Mouse (Mus musculus) MEL (cell line): ENCODE measurements around the gene Tmc6. TPM values are rescaled to one million over a fixed set of nuclear protein-coding genes. Genes with fewer than 3 reads are reported as not detected.

Source experiments
- DNase-seq: peaks from one replicate; pipeline ENCODE4 v3.0.0; 2011; ENCODE audit warnings: low read depth, low spot score
- H3K27ac ChIP-seq: 2 replicates; pipeline ENCODE4 v1.5.1; 2012; ENCODE audit warnings: low read depth, mild to moderate bottlenecking, control low read depth, low read length, moderate library complexity; ENCODE audit not compliant: control insufficient read depth
- H3K27me3 ChIP-seq, 2 experiments: fragments of 150-350 bp in 1 of 2; sonication (generic) in 1 of 2; 2 replicates each; pipeline ENCODE4 v1.6.1; 2012; ENCODE audit warnings: low read length in 2 of 2, mild to moderate bottlenecking in 2 of 2, improper control_type of control experiment in 1 of 2, moderate library complexity in 1 of 2; ENCODE audit not compliant: insufficient read depth in 2 of 2, control insufficient read depth in 1 of 2
- H3K36me3 ChIP-seq, 2 experiments: 2 replicates each; pipeline ENCODE4 v1.6.1; 2012 to 2014; ENCODE audit warnings: low read length in 2 of 2, improper control_type of control experiment in 1 of 2, inconsistent platforms in 1 of 2, mild to moderate bottlenecking in 1 of 2; ENCODE audit not compliant: insufficient read depth in 2 of 2, control insufficient read depth in 1 of 2
- H3K4me1 ChIP-seq, 2 experiments: fragments of 150-350 bp in 1 of 2; sonication (generic) in 1 of 2; 2 replicates each; pipeline ENCODE4 v1.6.1; 2012; ENCODE audit warnings: low read length in 2 of 2, improper control_type of control experiment in 1 of 2, mild to moderate bottlenecking in 1 of 2; ENCODE audit not compliant: insufficient read depth in 2 of 2, control insufficient read depth in 1 of 2
- H3K4me3 ChIP-seq, 2 experiments: fragments of 150-350 bp in 1 of 2; sonication (generic) in 1 of 2; 2 replicates each; pipeline ENCODE4 v1.5.1; 2012; ENCODE audit warnings: low read depth in 2 of 2, low read length in 2 of 2, mild to moderate bottlenecking in 2 of 2, moderate library complexity in 2 of 2, control low read depth in 1 of 2, improper control_type of control experiment in 1 of 2; ENCODE audit not compliant: control insufficient read depth in 1 of 2, insufficient read depth in 1 of 2
- H3K79me2 ChIP-seq: 2 replicates; pipeline ENCODE4 v1.6.1; 2012; ENCODE audit warnings: mild to moderate bottlenecking, low read length, moderate library complexity; ENCODE audit not compliant: control insufficient read depth, poor library complexity, insufficient read depth
- H3K9ac ChIP-seq: 2 replicates; pipeline ENCODE4 v1.6.1; 2012; ENCODE audit warnings: low read depth, mild to moderate bottlenecking, control low read depth, low read length, moderate library complexity; ENCODE audit not compliant: control insufficient read depth, poor library complexity, severe bottlenecking
- H3K9me3 ChIP-seq: fragments of 150-350 bp; sonication (generic); replicated peaks from 2 replicates; pipeline ENCODE4 v1.6.1; 2012; ENCODE audit warnings: mild to moderate bottlenecking, low read length, improper control_type of control experiment, moderate library complexity; ENCODE audit not compliant: insufficient read depth
- BHLHE40 ChIP-seq: IDR thresholded peaks from 2 replicates; pipeline ENCODE4 v1.6.1; 2012; ENCODE audit warnings: low read depth, mild to moderate bottlenecking, inconsistent platforms, low read length, improper control_type of control experiment, borderline replicate concordance
- CHD1 ChIP-seq: IDR thresholded peaks from 2 replicates; pipeline ENCODE4 v1.6.1; 2012; ENCODE audit warnings: low read depth, mild to moderate bottlenecking, inconsistent platforms, low read length, improper control_type of control experiment
- CTCF ChIP-seq, 3 experiments: IDR thresholded peaks in 2 of 3; conservative IDR thresholded peaks in 1 of 3; 2 replicates each; pipeline ENCODE4 v1.5.1; 2011 to 2012; ENCODE audit warnings: low read length in 3 of 3, low read depth in 2 of 3, mild to moderate bottlenecking in 2 of 3, improper control_type of control experiment in 1 of 3, inconsistent platforms in 1 of 3, mixed read lengths in 1 of 3, moderate library complexity in 1 of 3; ENCODE audit not compliant: control insufficient read depth in 1 of 3, insufficient read depth in 1 of 3, poor library complexity in 1 of 3, severe bottlenecking in 1 of 3
- E2F4 ChIP-seq: IDR thresholded peaks from 2 replicates; pipeline ENCODE4 v1.6.1; 2011; ENCODE audit warnings: low read depth, low read length, improper control_type of control experiment, borderline replicate concordance
- ETS1 ChIP-seq: IDR thresholded peaks from 2 replicates; pipeline ENCODE4 v1.6.1; 2012; ENCODE audit warnings: low read depth, mild to moderate bottlenecking, inconsistent platforms, low read length, improper control_type of control experiment, moderate library complexity
- GABPA ChIP-seq: IDR thresholded peaks from 2 replicates; pipeline ENCODE4 v1.6.1; 2012; ENCODE audit warnings: low read depth, mild to moderate bottlenecking, inconsistent platforms, low read length, improper control_type of control experiment, moderate library complexity
- JUND ChIP-seq: IDR thresholded peaks from 2 replicates; pipeline ENCODE4 v1.6.1; 2011; ENCODE audit warnings: low read depth, mild to moderate bottlenecking, improper control_type of control experiment, low read length
- MAFK ChIP-seq: IDR thresholded peaks from 2 replicates; pipeline ENCODE4 v1.6.1; 2011; ENCODE audit warnings: low read depth, mild to moderate bottlenecking, low read length, improper control_type of control experiment, borderline replicate concordance
- MEF2A ChIP-seq: IDR thresholded peaks from 2 replicates; pipeline ENCODE4 v1.6.1; 2014; ENCODE audit warnings: low read depth, mild to moderate bottlenecking, inconsistent platforms, low read length, improper control_type of control experiment; ENCODE audit not compliant: poor library complexity, insufficient replicate concordance, severe bottlenecking; ENCODE audit errors: extremely low read depth
- MYB ChIP-seq: IDR thresholded peaks from 2 replicates; pipeline ENCODE4 v1.6.1; 2011; ENCODE audit warnings: mild to moderate bottlenecking, low read depth, low read length, improper control_type of control experiment
- MYC ChIP-seq: IDR thresholded peaks from 2 replicates; pipeline ENCODE4 v1.6.1; 2011; ENCODE audit warnings: low read depth, mild to moderate bottlenecking, low read length, improper control_type of control experiment, moderate library complexity
- NELFE ChIP-seq: IDR thresholded peaks from 2 replicates; pipeline ENCODE4 v1.6.1; 2011; ENCODE audit warnings: low read depth, low read length, improper control_type of control experiment
- NRF1 ChIP-seq: IDR thresholded peaks from 2 replicates; pipeline ENCODE4 v1.6.1; 2014; ENCODE audit warnings: low read depth, mild to moderate bottlenecking, inconsistent platforms, low read length, improper control_type of control experiment, moderate library complexity; ENCODE audit not compliant: poor library complexity, insufficient read depth, severe bottlenecking
- POLR2A ChIP-seq, 2 experiments: IDR thresholded peaks; 2 replicates each; pipeline ENCODE4 v1.6.1; 2011 to 2012; ENCODE audit warnings: low read length in 2 of 2, mild to moderate bottlenecking in 2 of 2, control low read depth in 1 of 2, improper control_type of control experiment in 1 of 2, low read depth in 1 of 2, moderate library complexity in 1 of 2; ENCODE audit not compliant: control insufficient read depth in 1 of 2, insufficient read depth in 1 of 2, poor library complexity in 1 of 2
- POLR2AphosphoS2 ChIP-seq: IDR thresholded peaks from 2 replicates; pipeline ENCODE4 v1.6.1; 2011; ENCODE audit warnings: low read length, improper control_type of control experiment
- TAL1 ChIP-seq: IDR thresholded peaks from 2 replicates; pipeline ENCODE4 v1.6.1; 2012; ENCODE audit warnings: mild to moderate bottlenecking, inconsistent platforms, low read length, moderate library complexity, mixed read lengths
- TCF12 ChIP-seq: IDR thresholded peaks from 2 replicates; pipeline ENCODE4 v1.6.1; 2014; ENCODE audit warnings: low read depth, mild to moderate bottlenecking, inconsistent platforms, low read length, improper control_type of control experiment, moderate library complexity
- UBTF ChIP-seq: IDR thresholded peaks from 2 replicates; pipeline ENCODE4 v1.6.1; 2012; ENCODE audit warnings: low read depth, mild to moderate bottlenecking, inconsistent platforms, low read length, improper control_type of control experiment, moderate library complexity, borderline replicate concordance; ENCODE audit not compliant: insufficient read depth
- USF1 ChIP-seq: IDR thresholded peaks from 2 replicates; pipeline ENCODE4 v1.6.1; 2014; ENCODE audit warnings: low read depth, mild to moderate bottlenecking, inconsistent platforms, low read length, improper control_type of control experiment, moderate library complexity
- ZMIZ1 ChIP-seq: IDR thresholded peaks from 2 replicates; pipeline ENCODE4 v1.6.1; 2012; ENCODE audit warnings: low read depth, mild to moderate bottlenecking, inconsistent platforms, low read length, improper control_type of control experiment, moderate library complexity
- polyA plus RNA-seq, 2 experiments: library from polyadenylated mRNA; stranded (reverse) in 1 of 2; unstranded in 1 of 2; fragments of >175 nt in 1 of 2; fragments of >200 nt in 1 of 2; gene quantifications; 2 replicates each; pipeline versions ENCODE4 v1.2.1 to v1.2.4; 2012; ENCODE audit warnings: low replicate concordance in 2 of 2, low read depth in 1 of 2; ENCODE audit not compliant: insufficient read length in 2 of 2, insufficient read depth in 1 of 2, missing spikeins in 1 of 2
- total RNA-seq: library from RNA; depleted of rRNA; stranded (reverse); fragments of 300-350 nt; gene quantifications from 2 replicates; pipeline ENCODE4 v1.2.3, GENCODE M21; 2012

Tmc6 gene
- total and polyA plus RNA-seq, 3 experiments = 48.8 to 61.2 TPM; not detected in 1

GRCm38 (mm10) chr11:117800038-117800437 is 18.0 kb upstream of the Tmc6 start:
- Histone ChIP-seq H3K36me3 (peaks cover 0 to 20% of the 10 kb centered on the region in 2 experiments; a peak in 2 of 4 replicates), H3K9me3 (no peaks in the 10 kb centered on the region), H3K4me3 (no peak overlapping the region), H3K27ac (no peak overlapping the region), H3K9ac (no peak overlapping the region), H3K79me2 (no peaks in the 10 kb centered on the region), H3K4me1 (peaks cover 11 to 30% of the 10 kb centered on the region in 2 experiments), H3K27me3 (no peaks in the 10 kb centered on the region)
- DNase-seq = no peak
- TF ChIP-seq UBTF (no peak), USF1 (no peak), MEF2A (no peak), POLR2A (IDR thresholded peaks at IDR 0.05; ENCODE audit: control insufficient read depth in 1 of 2, insufficient read depth in 1 of 2, low read depth in 1 of 2, low read length in 2 of 2, poor library complexity in 1 of 2) (no peak), CHD1 (no peak), TCF12 (no peak), ETS1 (no peak), MYC (no peak), MAFK (no peak), BHLHE40 (no peak), TAL1 (no peak), NELFE (no peak), NRF1 (no peak), POLR2AphosphoS2 (no peak), MYB (no peak), ZMIZ1 (no peak)

GRCm38 (mm10) chr11:117799174-117799573 is 17.2 kb upstream of the Tmc6 start:
- Histone ChIP-seq H3K9me3 (no peaks in the 10 kb centered on the region), H3K4me3 (no peak overlapping the region), H3K79me2 (no peaks in the 10 kb centered on the region), H3K27ac (no peak overlapping the region), H3K27me3 (no peaks in the 10 kb centered on the region), H3K9ac (no peak overlapping the region), H3K36me3 (peaks cover 0 to 20% of the 10 kb centered on the region in 2 experiments; a peak in 2 of 4 replicates), H3K4me1 (peaks cover 11 to 30% of the 10 kb centered on the region in 2 experiments)
- TF ChIP-seq CHD1 (no peak), ETS1 (no peak), CTCF (IDR thresholded peaks at IDR 0.05 in 2 of 3, conservative IDR thresholded peaks at IDR 0.05 in 1 of 3; ENCODE audit: control insufficient read depth in 1 of 3, insufficient read depth in 1 of 3, low read depth in 2 of 3, low read length in 3 of 3, poor library complexity in 1 of 3, severe bottlenecking in 1 of 3) (no peak), MAFK (no peak), NRF1 (no peak), GABPA (no peak), JUND (no peak), POLR2AphosphoS2 (no peak), E2F4 (no peak)
- peak; percentile 45 for DNase-seq
